ENCODE assay signal across 8 mouse cellular contexts in genomic region chr11:57518751-57519148, GRCm38 (mm10). TPM values are rescaled to one million over a fixed set of nuclear protein-coding genes. Genes with fewer than 3 reads are reported as not detected.
DNase-seq lines count a peak whose midpoint lies in the region; ATAC-seq and TF ChIP-seq lines count a peak whose summit lies in the region.

No protein-coding gene starts in this region.

- H3K4me2 ChIP-seq in forebrain, embryonic 16.5 days (ENCODE audit: low read length): peak overlapping the region; percentile 61
- H3K4me2 ChIP-seq in liver, postnatal 0 days (ENCODE audit: low read depth, low read length): peak overlapping the region; percentile 85
- H3K4me2 ChIP-seq in stomach, postnatal 0 days (replicated peaks; ENCODE audit: low read depth): peak overlapping the region; percentile 69

- ATAC-seq in forebrain, embryonic 16.5 days: peak; percentile 5; the same call in 1 of the 2 replicates
- ATAC-seq in liver, postnatal 0 days: peak; percentile 32
- peak; percentile 12 for ATAC-seq in stomach, postnatal 0 days (ENCODE audit: low FRiP score, low TSS enrichment)
- no peak for ATAC-seq in cerebellum, adult (ENCODE audit: insufficient number of reproducible peaks, low FRiP score, low TSS enrichment)

- peak overlapping the region; percentile 91 for H3K9ac ChIP-seq in forebrain, embryonic 16.5 days (replicated peaks; ENCODE audit: low read depth, low read length)
- H3K9ac ChIP-seq in liver, postnatal 0 days (replicated peaks): peak overlapping the region; percentile 91
- peak overlapping the region; percentile 87 for H3K9ac ChIP-seq in stomach, postnatal 0 days (ENCODE audit: low read length)

- peak overlapping the region; percentile 99 for H3K4me3 ChIP-seq in testis, adult 2 months (ENCODE audit: control insufficient read depth, low read depth, low read length)
- H3K4me3 ChIP-seq in forebrain, embryonic 16.5 days (replicated peaks; ENCODE audit: low read length): peak overlapping the region; percentile 95
- peak overlapping the region; percentile 94 for H3K4me3 ChIP-seq in liver, postnatal 0 days (ENCODE audit: low read depth, low read length)
- H3K4me3 ChIP-seq in stomach, postnatal 0 days (ENCODE audit: low read depth, low read length): peak overlapping the region; percentile 87

- 1% methylated on average over 15 of the region's 16 CpGs for WGBS in forebrain, embryonic 16.5 days
- WGBS in liver, postnatal 0 days (ENCODE audit: insufficient replicate concordance): 2% methylated on average over 15 of the region's 16 CpGs
- under 1% methylated on average over 15 of the region's 16 CpGs for WGBS in stomach, postnatal 0 days

- no peak for TF ChIP-seq CTCF in testis, adult 2 months (IDR thresholded peaks at IDR 0.05; ENCODE audit: control insufficient read depth, insufficient read depth, insufficient replicate concordance, low read depth, low read length)
- no peak for TF ChIP-seq CTCF in liver, postnatal 0 days (IDR thresholded peaks at IDR 0.05; ENCODE audit: low read depth)
- no peak for TF ChIP-seq CTCF in stomach, postnatal 0 days (IDR thresholded peaks at IDR 0.05; ENCODE audit: low read depth)

- no peaks in the 10 kb centered on the region for H3K27me3 ChIP-seq in testis, adult 2 months (ENCODE audit: control insufficient read depth, insufficient read depth, low read length)
- no peaks in the 10 kb centered on the region for H3K27me3 ChIP-seq in forebrain, embryonic 16.5 days (replicated peaks; ENCODE audit: control insufficient read depth, insufficient read depth, low read length)
- no peaks in the 10 kb centered on the region for H3K27me3 ChIP-seq in liver, postnatal 0 days (ENCODE audit: insufficient read depth, low read length)
- H3K27me3 ChIP-seq in stomach, postnatal 0 days (ENCODE audit: control insufficient read depth, insufficient read depth, low read length): no peaks in the 10 kb centered on the region

- H3K27ac ChIP-seq in testis, adult 2 months (ENCODE audit: control insufficient read depth, insufficient read depth, low read depth, low read length): peak overlapping the region; percentile 89
- peak overlapping the region; percentile 73 for H3K27ac ChIP-seq in forebrain, embryonic 16.5 days (ENCODE audit: low read length)
- peak overlapping the region; percentile 87 for H3K27ac ChIP-seq in liver, postnatal 0 days (ENCODE audit: low read depth)
- H3K27ac ChIP-seq in stomach, postnatal 0 days (replicated peaks): peak overlapping the region; percentile 92

- no peak for DNase-seq in testis, postnatal 10 days (ENCODE audit: low spot score)
- no peak for DNase-seq in liver, postnatal 0 days
- DNase-seq in stomach, postnatal 0 days (ENCODE audit: low spot score): no peak
- DNase-seq in adrenal gland, adult 18-20 months (ENCODE audit: low spot score in 2 of 2): no peak
- no peak for DNase-seq in spleen, postnatal 10 days (ENCODE audit: low spot score in 2 of 2)

- no peak for TF ChIP-seq EP300 in liver, postnatal 0 days (IDR thresholded peaks at IDR 0.05; ENCODE audit: low read depth)
- TF ChIP-seq EP300 in stomach, postnatal 0 days (optimal IDR thresholded peaks at IDR 0.05): no peak

- no peaks in the 10 kb centered on the region for H3K36me3 ChIP-seq in testis, adult 2 months (ENCODE audit: control insufficient read depth, insufficient read depth, low read length)
- H3K36me3 ChIP-seq in forebrain, embryonic 16.5 days (ENCODE audit: control insufficient read depth, insufficient read depth): no peaks in the 10 kb centered on the region
- H3K36me3 ChIP-seq in liver, postnatal 0 days (replicated peaks; ENCODE audit: insufficient read depth, low read length): peaks cover 6% of the 10 kb centered on the region; the same call in 1 of the 2 replicates
- H3K36me3 ChIP-seq in stomach, postnatal 0 days (ENCODE audit: control insufficient read depth, insufficient read depth, low read length): no peaks in the 10 kb centered on the region

- no peak for TF ChIP-seq POLR2A in testis, adult 2 months (IDR thresholded peaks at IDR 0.05; ENCODE audit: control insufficient read depth, low read depth, low read length)

- no peaks in the 10 kb centered on the region for H3K9me3 ChIP-seq in forebrain, embryonic 16.5 days (ENCODE audit: control insufficient read depth, low read length)
- no peaks in the 10 kb centered on the region for H3K9me3 ChIP-seq in liver, postnatal 0 days (ENCODE audit: low read length)
- no peaks in the 10 kb centered on the region for H3K9me3 ChIP-seq in stomach, postnatal 0 days (ENCODE audit: control insufficient read depth, low read length)

- peaks cover 3% of the 10 kb centered on the region for H3K4me1 ChIP-seq in testis, adult 2 months (ENCODE audit: control insufficient read depth, insufficient read depth, low read length)
- H3K4me1 ChIP-seq in forebrain, embryonic 16.5 days (replicated peaks; ENCODE audit: control insufficient read depth, insufficient read depth, low read length): peaks cover 37% of the 10 kb centered on the region
- H3K4me1 ChIP-seq in liver, postnatal 0 days (ENCODE audit: insufficient read depth): peaks cover 12% of the 10 kb centered on the region
- 0 out of 2 replicates have a peak, but pooled peaks cover 2% of the 10 kb centered on the region for H3K4me1 ChIP-seq in stomach, postnatal 0 days (replicated peaks; ENCODE audit: control insufficient read depth, insufficient read depth)

RNA-seq across cellular contexts. Expression of gene Mfap3, which starts 0.3 kb away (rescaled TPM):
- 7.4 and 10.7 TPM in 2 replicates for polyA plus RNA-seq in testis, adult 2 months (2012; rRNA removed)
- 63.8 and 72.7 TPM in 2 replicates for polyA plus RNA-seq in forebrain, embryonic 16.5 days (2015; fragmentation: Nextera tagmentation; extraction: Ambion mirVana)
- polyA plus RNA-seq in liver, postnatal 0 days (2015; fragmentation: Nextera tagmentation; extraction: Ambion mirVana): 11.7 and 13.6 TPM in 2 replicates
- 22.7 and 22.8 TPM in 2 replicates for polyA plus RNA-seq in stomach, postnatal 0 days (2015; fragmentation: Nextera tagmentation; extraction: Ambion mirVana)
- 10 to 100 TPM; 22.7 to 22.9 TPM for total RNA-seq in adrenal gland, adult 18-20 months (2021)

RNA-seq across cellular contexts. Expression of gene Fam114a2, which starts 0.3 kb away (rescaled TPM):
- polyA plus RNA-seq in testis, adult 2 months (2012; rRNA removed): 11.0 and 12.7 TPM in 2 replicates
- 111 TPM in 2 replicates for polyA plus RNA-seq in forebrain, embryonic 16.5 days (2015; fragmentation: Nextera tagmentation; extraction: Ambion mirVana)
- polyA plus RNA-seq in liver, postnatal 0 days (2015; fragmentation: Nextera tagmentation; extraction: Ambion mirVana): 22.7 and 22.9 TPM in 2 replicates
- 45.3 and 50.7 TPM in 2 replicates for polyA plus RNA-seq in stomach, postnatal 0 days (2015; fragmentation: Nextera tagmentation; extraction: Ambion mirVana)
- 10 to 100 TPM; 46.1 to 67.0 TPM for total RNA-seq in adrenal gland, adult 18-20 months (2021)
